Mouse (Mus musculus): ENCODE results near the gene Cd276. TPM values are rescaled to one million over a fixed set of nuclear protein-coding genes. Genes with fewer than 3 reads are reported as not detected.

Cd276 gene
- polyA plus RNA-seq, 1 experiment from 2014 or later, result 39.2 TPM

DNA sequence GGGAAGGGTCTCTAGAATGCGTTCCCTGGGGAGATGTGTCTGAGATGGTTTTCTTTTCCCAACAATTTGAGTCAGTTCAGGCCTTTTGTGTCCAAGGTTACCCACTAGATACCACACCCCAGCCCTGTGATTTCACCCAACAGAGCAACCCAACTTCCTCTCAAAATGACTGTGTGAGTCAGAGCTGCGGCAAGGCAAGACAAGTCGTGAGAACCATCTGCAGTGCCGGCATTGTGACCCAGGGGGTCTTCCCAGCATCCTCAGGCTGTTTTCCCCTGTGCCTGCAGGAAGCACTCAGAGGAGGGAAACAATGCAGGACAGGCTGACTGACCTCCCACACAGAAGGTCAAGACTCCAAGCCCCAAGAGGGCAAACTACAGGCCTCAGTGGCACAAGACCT lies 6.3 kb downstream of the Cd276 start:
- no peak overlapping the region for H3K27ac ChIP-seq (ENCODE audit: poor library complexity, severe bottlenecking)
- no peak overlapping the region for H3K4me2 ChIP-seq
- no peak overlapping the region for H3K9ac ChIP-seq
- no peak for ATAC-seq (ENCODE audit: insufficient number of reproducible peaks, low FRiP score)
- no peaks in the 10 kb centered on the region for H3K36me3 ChIP-seq
- H3K9me3 ChIP-seq (replicated peaks), result no peaks in the 10 kb centered on the region
- H3K4me3 ChIP-seq, result no peak overlapping the region
- no peaks in the 10 kb centered on the region for H3K27me3 ChIP-seq (replicated peaks)
- 39% methylated on average over 4 of the region's 4 CpGs for WGBS
- H3K4me1 ChIP-seq (replicated peaks), result peaks cover 52% of the 10 kb centered on the region

DNA sequence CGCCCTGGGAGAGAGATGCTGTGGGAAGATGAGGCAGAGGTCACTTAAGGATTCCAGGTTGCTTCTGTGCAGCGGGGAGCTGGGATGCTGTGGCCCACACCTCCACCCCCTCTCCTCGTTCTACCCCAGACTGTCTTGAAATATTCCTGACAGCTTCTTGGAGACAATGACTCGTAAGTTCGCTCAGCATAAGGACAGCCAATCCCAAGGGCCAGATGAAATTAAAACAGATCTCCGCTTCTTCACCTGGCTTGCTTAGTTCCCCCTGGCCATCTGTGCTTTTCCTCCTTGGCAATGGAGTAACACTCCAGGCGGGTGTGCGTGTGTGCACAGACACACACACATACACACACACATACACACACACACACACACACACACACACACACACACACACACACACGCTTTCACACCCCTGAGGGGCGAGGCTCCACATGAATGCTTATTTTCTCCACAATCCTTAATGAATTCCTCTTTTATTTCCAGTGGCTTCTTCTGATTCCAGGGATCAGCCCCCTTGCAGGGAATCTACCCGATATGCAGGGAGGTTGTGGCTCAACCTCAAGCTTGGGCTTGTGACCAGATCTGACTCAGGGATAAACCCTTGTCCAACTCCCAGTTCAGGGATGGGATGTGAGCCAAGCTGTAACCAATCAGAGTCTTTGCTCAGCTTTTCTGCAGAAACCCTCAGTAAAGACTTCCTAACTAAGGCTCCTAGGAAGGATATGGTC lies 8.4 kb downstream of the Cd276 start:
- peaks cover 45% of the 10 kb centered on the region for H3K4me1 ChIP-seq (replicated peaks)
- no peak for ATAC-seq (ENCODE audit: insufficient number of reproducible peaks, low FRiP score)
- H3K36me3 ChIP-seq, result no peaks in the 10 kb centered on the region
- H3K9ac ChIP-seq, result no peak overlapping the region
- H3K4me3 ChIP-seq, result no peak overlapping the region
- no peaks in the 10 kb centered on the region for H3K27me3 ChIP-seq (replicated peaks)
- WGBS, result 78% methylated on average over 11 of the region's 11 CpGs
- H3K4me2 ChIP-seq, result no peak overlapping the region
- no peaks in the 10 kb centered on the region for H3K9me3 ChIP-seq (replicated peaks)
- H3K27ac ChIP-seq (ENCODE audit: poor library complexity, severe bottlenecking), result no peak overlapping the region; the same call in 1 of the 2 replicates

DNA sequence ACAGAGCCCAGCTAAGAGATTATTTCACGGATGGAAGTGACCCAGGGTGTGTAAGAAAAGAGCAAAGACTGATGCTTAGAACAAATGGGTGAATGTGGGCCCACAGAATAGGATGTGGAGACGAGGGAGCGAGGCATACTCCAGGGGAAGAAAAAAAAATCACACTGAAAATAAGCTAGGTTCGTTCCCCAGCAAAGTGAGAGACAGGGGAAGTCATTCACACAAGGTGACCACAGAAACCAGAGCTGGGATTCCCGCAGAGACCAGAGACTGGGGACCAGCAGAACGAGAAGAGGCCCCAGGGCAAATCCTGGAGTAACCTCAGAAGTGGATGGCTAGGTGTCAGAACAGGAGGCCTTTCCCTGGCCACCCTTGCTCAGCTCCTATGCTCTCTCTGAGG lies 9.8 kb downstream of the Cd276 start:
- peak overlapping the region; percentile 49 for H3K4me2 ChIP-seq
- no peaks in the 10 kb centered on the region for H3K9me3 ChIP-seq (replicated peaks)
- 47% methylated on average over 6 of the region's 6 CpGs for WGBS
- no peak overlapping the region for H3K9ac ChIP-seq
- H3K4me3 ChIP-seq, result no peak overlapping the region
- H3K4me1 ChIP-seq (replicated peaks), result peaks cover 55% of the 10 kb centered on the region
- H3K27me3 ChIP-seq (replicated peaks), result no peaks in the 10 kb centered on the region
- no peak overlapping the region; the same call in 1 of the 2 replicates for H3K27ac ChIP-seq (ENCODE audit: poor library complexity, severe bottlenecking)
- peaks cover 2% of the 10 kb centered on the region; the same call in 1 of the 2 replicates for H3K36me3 ChIP-seq
- no peak for ATAC-seq (ENCODE audit: insufficient number of reproducible peaks, low FRiP score)

DNA sequence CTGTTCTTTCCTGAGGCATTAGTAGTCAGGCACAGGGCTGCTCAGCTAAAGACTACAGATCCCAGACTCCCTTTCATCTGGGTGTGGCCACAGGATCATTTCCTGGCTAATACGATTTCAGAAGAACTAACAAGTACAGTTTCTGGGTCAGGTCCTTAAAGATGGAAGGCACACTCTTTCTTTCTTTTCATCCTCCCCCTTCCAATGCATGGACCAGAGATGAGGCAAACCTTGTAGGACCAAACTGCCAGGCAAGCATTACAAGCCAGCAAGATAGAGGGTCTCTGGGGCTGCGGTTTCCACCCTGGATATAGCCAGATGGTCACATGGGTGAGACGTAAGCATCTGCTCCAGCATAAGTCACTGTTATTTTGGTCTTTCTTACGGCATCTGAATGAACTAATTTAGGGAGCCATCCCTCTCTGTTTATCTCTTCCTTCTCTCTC lies 10.3 kb downstream of the Cd276 start:
- peak overlapping the region; percentile 49 for H3K4me2 ChIP-seq
- no peak for ATAC-seq (ENCODE audit: insufficient number of reproducible peaks, low FRiP score)
- peaks cover 55% of the 10 kb centered on the region for H3K4me1 ChIP-seq (replicated peaks)
- H3K4me3 ChIP-seq, result peak overlapping the region; percentile 31
- 42% methylated on average over 4 of the region's 4 CpGs for WGBS
- H3K9ac ChIP-seq, result no peak overlapping the region
- no peaks in the 10 kb centered on the region for H3K27me3 ChIP-seq (replicated peaks)
- H3K27ac ChIP-seq (ENCODE audit: poor library complexity, severe bottlenecking), result no peak overlapping the region; the same call in 1 of the 2 replicates
- H3K9me3 ChIP-seq (replicated peaks), result no peaks in the 10 kb centered on the region
- H3K36me3 ChIP-seq, result peaks cover 6% of the 10 kb centered on the region; the same call in 1 of the 2 replicates

DNA sequence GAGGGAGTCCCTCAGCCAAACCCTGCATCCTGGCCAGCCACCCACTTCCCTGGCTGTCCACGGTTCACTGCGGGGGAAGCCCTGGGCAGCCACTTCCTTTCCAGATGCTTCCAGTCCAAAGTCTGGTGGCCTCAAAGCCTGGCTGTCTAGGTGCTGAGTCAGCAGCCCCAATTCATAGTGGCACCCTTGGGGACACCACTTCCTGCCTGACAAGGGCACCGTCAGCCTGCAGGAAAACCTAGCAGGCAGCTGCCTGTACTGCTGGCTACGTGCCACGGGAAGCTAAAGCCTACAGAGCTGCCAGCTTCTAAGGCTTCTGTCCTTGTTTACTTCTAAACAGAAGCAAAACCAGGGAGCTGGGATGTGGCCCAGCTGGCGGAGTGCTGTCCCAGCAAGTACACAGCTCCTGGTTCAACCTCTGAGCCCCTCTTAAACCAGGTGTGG lies 13.3 kb downstream of the Cd276 start:
- Histone ChIP-seq H3K9me3 (replicated peaks) (no peaks in the 10 kb centered on the region), H3K9ac (no peak overlapping the region), H3K27me3 (replicated peaks) (no peaks in the 10 kb centered on the region), H3K4me3 (no peak overlapping the region), H3K27ac (ENCODE audit: poor library complexity, severe bottlenecking) (peak overlapping the region; percentile 31), H3K4me2 (no peak overlapping the region), H3K36me3 (peaks cover 24% of the 10 kb centered on the region), H3K4me1 (replicated peaks) (peaks cover 36% of the 10 kb centered on the region)
- ATAC-seq (ENCODE audit: insufficient number of reproducible peaks, low FRiP score), result peak; percentile 61
- 43% methylated on average over 6 of the region's 6 CpGs for WGBS

DNA sequence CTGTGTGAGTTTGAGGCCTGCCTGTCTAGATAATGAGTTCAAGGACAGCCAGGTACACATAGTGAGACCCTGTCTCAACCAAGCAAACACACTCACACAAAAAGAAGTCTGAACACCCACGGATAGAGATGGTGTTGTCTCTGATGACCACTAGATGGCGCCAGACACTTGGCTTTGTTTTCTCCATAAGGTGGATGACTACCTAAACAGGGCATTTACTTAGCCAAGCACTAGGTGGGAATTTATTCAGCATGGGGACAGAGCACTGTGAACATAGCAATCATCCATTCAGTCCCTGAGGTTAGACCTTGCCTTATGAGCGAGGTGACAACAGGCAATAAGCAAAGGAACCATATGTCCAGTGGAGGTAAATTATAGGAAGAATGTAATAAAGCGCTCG lies 15.4 kb downstream of the Cd276 start:
- H3K4me2 ChIP-seq, result no peak overlapping the region
- H3K27me3 ChIP-seq (replicated peaks), result no peaks in the 10 kb centered on the region
- no peaks in the 10 kb centered on the region for H3K9me3 ChIP-seq (replicated peaks)
- ATAC-seq (ENCODE audit: insufficient number of reproducible peaks, low FRiP score), result no peak
- 47% methylated on average over 5 of the region's 5 CpGs for WGBS
- H3K4me1 ChIP-seq (replicated peaks), result peaks cover 26% of the 10 kb centered on the region
- no peak overlapping the region for H3K27ac ChIP-seq (ENCODE audit: poor library complexity, severe bottlenecking)
- H3K36me3 ChIP-seq, result peaks cover 34% of the 10 kb centered on the region
- no peak overlapping the region for H3K4me3 ChIP-seq
- H3K9ac ChIP-seq, result no peak overlapping the region

DNA sequence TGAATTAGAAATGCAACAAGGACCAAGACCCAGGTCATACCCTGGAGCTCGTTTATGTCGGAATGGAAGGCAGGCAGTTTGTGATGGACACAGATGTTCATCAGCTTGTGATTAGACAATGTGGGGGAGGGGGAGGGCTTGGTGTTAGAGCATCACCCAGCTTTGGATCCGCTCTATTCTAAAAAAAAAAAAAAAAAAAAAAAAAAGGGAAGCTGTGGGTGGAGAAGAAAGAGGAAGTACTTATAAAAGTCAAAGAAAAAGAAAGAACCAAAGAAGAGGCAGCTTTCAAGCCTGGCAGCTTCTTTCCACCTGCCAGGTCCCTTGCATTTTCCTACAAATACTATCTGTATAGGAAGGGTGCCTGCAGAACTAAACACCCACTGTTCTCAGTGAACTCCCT lies 17.5 kb downstream of the Cd276 start:
- H3K9me3 ChIP-seq (replicated peaks), result no peaks in the 10 kb centered on the region
- no peaks in the 10 kb centered on the region for H3K27me3 ChIP-seq (replicated peaks)
- H3K9ac ChIP-seq, result no peak overlapping the region
- ATAC-seq (ENCODE audit: insufficient number of reproducible peaks, low FRiP score), result no peak
- WGBS, result 81% methylated on average over 3 of the region's 3 CpGs
- peaks cover 23% of the 10 kb centered on the region for H3K4me1 ChIP-seq (replicated peaks)
- no peak overlapping the region for H3K4me3 ChIP-seq
- H3K4me2 ChIP-seq, result no peak overlapping the region
- peaks cover 45% of the 10 kb centered on the region for H3K36me3 ChIP-seq
- H3K27ac ChIP-seq (ENCODE audit: poor library complexity, severe bottlenecking), result no peak overlapping the region

DNA sequence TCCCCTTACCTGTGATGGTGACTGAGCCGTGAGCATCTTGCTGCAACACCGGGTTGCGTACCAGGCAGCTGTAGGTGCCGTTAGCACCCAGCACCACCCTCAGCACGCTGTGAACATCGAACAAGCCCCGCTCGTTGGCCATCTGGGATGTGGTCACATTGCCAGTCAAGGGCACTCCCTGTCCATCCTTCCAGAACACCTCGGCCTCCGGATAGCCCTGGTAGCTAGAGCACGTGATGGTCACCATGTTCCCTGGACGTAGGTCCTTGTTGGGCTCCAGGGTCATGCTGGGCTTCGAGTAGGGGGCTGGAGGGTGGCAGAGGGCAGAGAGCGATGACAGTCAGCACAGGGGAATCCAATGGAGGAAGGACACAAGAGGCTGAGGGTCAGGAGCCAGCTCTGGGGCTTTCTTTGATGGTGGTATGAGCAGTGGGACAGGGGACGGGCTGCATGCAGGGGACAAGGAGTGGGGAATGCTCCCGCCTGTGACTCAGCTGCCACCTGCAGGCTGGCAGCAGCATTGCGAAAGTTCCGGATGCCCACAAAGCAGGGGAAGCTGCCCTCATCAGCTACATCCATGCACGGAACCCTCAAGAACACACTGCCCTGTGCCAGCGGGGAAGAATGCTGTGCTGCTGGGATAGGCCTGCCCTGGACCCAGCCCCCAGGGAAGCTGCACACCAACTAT lies 19.6 kb downstream of the Cd276 start:
- no peak overlapping the region for H3K27ac ChIP-seq (ENCODE audit: poor library complexity, severe bottlenecking)
- H3K4me2 ChIP-seq, result no peak overlapping the region
- peaks cover 2% of the 10 kb centered on the region; the same call in 1 of the 2 replicates for H3K4me1 ChIP-seq (replicated peaks)
- no peaks in the 10 kb centered on the region for H3K27me3 ChIP-seq (replicated peaks)
- no peak for ATAC-seq (ENCODE audit: insufficient number of reproducible peaks, low FRiP score)
- no peak overlapping the region for H3K4me3 ChIP-seq
- 77% methylated on average over 20 of the region's 20 CpGs for whole genome bisulfite sequencing
- no peak overlapping the region for H3K9ac ChIP-seq
- H3K36me3 ChIP-seq, result peaks cover 52% of the 10 kb centered on the region
- no peaks in the 10 kb centered on the region for H3K9me3 ChIP-seq (replicated peaks)

DNA sequence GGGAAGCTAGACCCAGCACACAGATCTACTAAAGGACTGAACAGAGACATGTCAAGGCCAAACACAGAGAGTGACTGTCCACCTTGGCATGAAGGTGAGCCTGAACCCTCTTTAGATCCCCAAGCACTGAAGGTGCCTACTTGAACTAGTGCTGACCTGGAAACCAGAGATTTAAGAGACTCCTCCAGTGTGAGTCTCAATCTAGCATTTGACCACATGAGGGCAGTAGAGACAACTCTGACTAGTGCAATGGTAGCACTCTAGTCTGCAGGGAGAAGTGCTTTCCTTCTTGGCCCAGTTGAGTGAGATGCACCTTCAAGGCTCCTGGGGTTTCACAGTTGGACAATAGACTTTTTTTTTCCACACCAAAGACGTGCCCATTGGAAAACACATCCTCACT lies 20.5 kb downstream of the Cd276 start:
- no peaks in the 10 kb centered on the region for H3K27me3 ChIP-seq (replicated peaks)
- 34% methylated on average over 1 of the region's 1 CpGs for WGBS
- no peaks in the 10 kb centered on the region for H3K4me1 ChIP-seq (replicated peaks)
- no peak overlapping the region for H3K27ac ChIP-seq (ENCODE audit: poor library complexity, severe bottlenecking)
- H3K4me2 ChIP-seq, result no peak overlapping the region
- no peak overlapping the region for H3K9ac ChIP-seq
- ATAC-seq (ENCODE audit: insufficient number of reproducible peaks, low FRiP score), result no peak
- no peaks in the 10 kb centered on the region for H3K9me3 ChIP-seq (replicated peaks)
- peaks cover 54% of the 10 kb centered on the region for H3K36me3 ChIP-seq
- H3K4me3 ChIP-seq, result no peak overlapping the region

DNA sequence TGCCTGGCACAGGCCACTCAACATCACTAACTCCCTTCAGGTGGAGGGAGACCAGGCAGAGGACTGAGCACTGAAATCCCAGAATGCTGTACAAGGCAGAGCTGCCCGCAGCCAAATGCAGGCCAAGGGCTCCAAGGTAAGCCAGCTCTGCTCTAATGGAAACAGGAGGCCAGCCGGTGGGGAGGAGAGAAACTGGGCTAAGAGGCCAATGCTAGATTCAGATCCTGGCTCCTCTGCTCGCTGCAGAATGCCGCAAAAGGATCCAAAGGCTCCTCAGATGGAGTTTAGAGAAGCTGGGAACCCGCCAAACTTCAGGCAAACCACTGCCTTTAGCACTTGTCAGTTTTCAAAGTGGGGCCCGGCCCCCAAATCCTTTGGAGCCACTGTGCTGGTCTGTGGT lies 21.9 kb downstream of the Cd276 start:
- Histone ChIP-seq H3K36me3 (peaks cover 61% of the 10 kb centered on the region), H3K27ac (ENCODE audit: poor library complexity, severe bottlenecking) (no peak overlapping the region), H3K4me3 (no peak overlapping the region), H3K9ac (no peak overlapping the region), H3K9me3 (replicated peaks) (no peaks in the 10 kb centered on the region), H3K4me1 (replicated peaks) (no peaks in the 10 kb centered on the region), H3K27me3 (replicated peaks) (no peaks in the 10 kb centered on the region), H3K4me2 (no peak overlapping the region)
- WGBS, result 83% methylated on average over 6 of the region's 6 CpGs
- ATAC-seq (ENCODE audit: insufficient number of reproducible peaks, low FRiP score), result no peak

DNA sequence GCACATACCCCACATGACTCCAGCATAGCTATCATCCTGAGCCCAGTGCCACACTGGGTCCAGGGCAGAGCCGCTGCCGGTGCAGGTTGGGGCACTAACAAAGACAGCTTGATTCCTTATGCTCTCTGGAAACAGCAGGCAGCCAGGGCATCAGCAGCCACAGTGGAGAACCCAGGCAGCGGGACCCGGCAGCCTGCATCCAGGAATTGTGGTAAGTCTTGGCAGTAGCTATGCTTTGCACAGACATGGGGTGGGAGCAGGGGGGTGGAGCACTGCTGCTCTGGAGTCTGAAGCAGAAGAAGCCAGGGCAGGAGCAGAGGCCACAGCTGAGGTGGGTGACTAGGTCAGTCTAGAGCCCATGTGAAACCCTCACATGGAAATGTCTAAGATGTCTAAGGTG lies 23.0 kb downstream of the Cd276 start:
- peaks cover 63% of the 10 kb centered on the region for H3K36me3 ChIP-seq
- no peaks in the 10 kb centered on the region for H3K27me3 ChIP-seq (replicated peaks)
- H3K4me1 ChIP-seq (replicated peaks), result no peaks in the 10 kb centered on the region
- H3K9ac ChIP-seq, result no peak overlapping the region
- 90% methylated on average over 4 of the region's 4 CpGs for WGBS
- H3K9me3 ChIP-seq (replicated peaks), result no peaks in the 10 kb centered on the region
- no peak overlapping the region for H3K4me2 ChIP-seq
- no peak for ATAC-seq (ENCODE audit: insufficient number of reproducible peaks, low FRiP score)
- H3K27ac ChIP-seq (ENCODE audit: poor library complexity, severe bottlenecking), result no peak overlapping the region
- H3K4me3 ChIP-seq, result no peak overlapping the region
